Mouse (Mus musculus): Measurements from ENCODE around the gene Lypd3.
A peak's percentile ranks its signal among the peaks of the same experiment; 100 is the strongest.

GRCm38 (mm10) chr7:24599211-24600067 is 36.9 kb upstream of the Lypd3 start:
- TF ChIP-seq CTCF (IDR thresholded peaks at IDR 0.05; ENCODE audit: control insufficient read depth, insufficient read depth, low read length) (peak; percentile 39; the same call in 1 of the 2 replicates), POLR2A (IDR thresholded peaks at IDR 0.05; ENCODE audit: borderline replicate concordance, control insufficient read depth, low read depth, low read length) (no peak)
